Mouse (Mus musculus): Measurements from ENCODE around the gene Rsph10b.

- no peak for TF ChIP-seq CTCF (IDR thresholded peaks at IDR 0.05; ENCODE audit: insufficient read depth, low read length)
- no peak for TF ChIP-seq POLR2A (IDR thresholded peaks at IDR 0.05; ENCODE audit: borderline replicate concordance, extremely low read depth, low read depth, low read length)
Measured at GRCm38 (mm10) chr5:143950016-143950415, 17.2 kb downstream of the Rsph10b start.

All from lung, adult 2 months (tissue).